Mouse (Mus musculus) neural tube, embryonic 11.5 days (tissue): ENCODE measurements around the gene Prrt2. TPM values are rescaled to one million over a fixed set of nuclear protein-coding genes. Genes with fewer than 3 reads are reported as not detected.
A peak's percentile ranks its signal among the peaks of the same experiment; 100 is the strongest.

ENCODE experiments used
- ATAC-seq: fragments of 200-750 bp; cut with Nextera tagmentation; 2 replicates; pipeline ENCODE4 v1.8.0; 2017; ENCODE audit warnings: moderate number of reproducible peaks, mild to moderate bottlenecking, moderate TSS enrichment, moderate library complexity; ENCODE audit not compliant: insufficient read depth, low FRiP score, low TSS enrichment
- DNase-seq: peaks from one replicate; pipeline ENCODE4 v3.0.0-alpha.2; 2015; ENCODE audit warnings: low spot score
- H3K27ac ChIP-seq: fragments of 300-500 bp; sonication (generic); 2 replicates; pipeline ENCODE4 v1.5.1; 2014; ENCODE audit warnings: low read depth, mild to moderate bottlenecking, low read length
- H3K27me3 ChIP-seq: fragments of 300-500 bp; sonication (generic); 2 replicates; pipeline ENCODE4 v1.6.1; 2014; ENCODE audit warnings: mild to moderate bottlenecking, low read length, mixed read lengths; ENCODE audit not compliant: control insufficient read depth, insufficient read depth
- H3K36me3 ChIP-seq: fragments of 300-500 bp; sonication (generic); 2 replicates; pipeline ENCODE4 v1.6.1; 2014; ENCODE audit warnings: mild to moderate bottlenecking, low read length, moderate library complexity, mixed read lengths; ENCODE audit not compliant: control insufficient read depth, insufficient read depth
- H3K4me1 ChIP-seq: fragments of 300-500 bp; sonication (generic); 2 replicates; pipeline ENCODE4 v1.6.1; 2014; ENCODE audit warnings: low read length, mixed read lengths; ENCODE audit not compliant: control insufficient read depth, insufficient read depth
- H3K4me2 ChIP-seq: fragments of 300-500 bp; sonication (generic); 2 replicates; pipeline ENCODE4 v1.6.1; 2014; ENCODE audit warnings: low read depth, mild to moderate bottlenecking, moderate library complexity
- H3K4me3 ChIP-seq: fragments of 300-500 bp; sonication (generic); 2 replicates; pipeline ENCODE4 v1.5.1; 2014; ENCODE audit warnings: low read depth, low read length
- H3K9ac ChIP-seq: fragments of 300-500 bp; sonication (generic); 2 replicates; pipeline ENCODE4 v1.6.1; 2014; ENCODE audit warnings: mild to moderate bottlenecking, low read length
- H3K9me3 ChIP-seq: fragments of 300-500 bp; sonication (generic); 2 replicates; pipeline ENCODE4 v1.6.1; 2016; ENCODE audit warnings: low read length; ENCODE audit not compliant: control insufficient read depth
- WGBS: fragments of 180-500 bp; shearing (Covaris S2); extraction: QIAGEN DNeasy Blood & Tissue Kit; methylation state at CpG from one replicate; pipeline ENCODE4 v1.1.7; 2014; 5-methylcytosine and 5-hydroxymethylcytosine counted together
- polyA plus RNA-seq: library from polyadenylated mRNA; unstranded; fragments of >200 nt; fragmentation: Nextera tagmentation; extraction: Ambion mirVana; gene quantifications from 2 replicates; pipeline ENCODE4 v1.2.1, GENCODE M21; 2014

Gene Prrt2
- polyA plus RNA-seq, 1 experiment from 2014 or later = 6.9 TPM

- no peak overlapping the region for H3K4me2 ChIP-seq
- no peak overlapping the region for H3K4me3 ChIP-seq
- DNase-seq (no peak), ATAC-seq (no peak)
- no peak overlapping the region for H3K27ac ChIP-seq
- H3K9me3 ChIP-seq = no peaks in the 10 kb centered on the region
- no peaks in the 10 kb centered on the region for H3K27me3 ChIP-seq
- H3K4me1 ChIP-seq = no peaks in the 10 kb centered on the region
- no peaks in the 10 kb centered on the region for H3K36me3 ChIP-seq
- WGBS = 86% methylated on average over 4 of the region's 4 CpGs
- H3K9ac ChIP-seq = no peak overlapping the region
Measured at GRCm38 (mm10) chr7:126996449-126996848, 24.6 kb downstream of the Prrt2 start.

- Histone ChIP-seq H3K36me3 (no peaks in the 10 kb centered on the region), H3K4me2 (no peak overlapping the region), H3K27me3 (no peaks in the 10 kb centered on the region), H3K4me3 (no peak overlapping the region), H3K4me1 (no peaks in the 10 kb centered on the region), H3K9ac (no peak overlapping the region), H3K27ac (no peak overlapping the region), H3K9me3 (no peaks in the 10 kb centered on the region)
- no peak for ATAC-seq
- 69% methylated on average over 8 of the region's 8 CpGs for WGBS
- no peak for DNase-seq
Measured at GRCm38 (mm10) chr7:126988816-126989215, 32.2 kb downstream of the Prrt2 start.

DNA sequence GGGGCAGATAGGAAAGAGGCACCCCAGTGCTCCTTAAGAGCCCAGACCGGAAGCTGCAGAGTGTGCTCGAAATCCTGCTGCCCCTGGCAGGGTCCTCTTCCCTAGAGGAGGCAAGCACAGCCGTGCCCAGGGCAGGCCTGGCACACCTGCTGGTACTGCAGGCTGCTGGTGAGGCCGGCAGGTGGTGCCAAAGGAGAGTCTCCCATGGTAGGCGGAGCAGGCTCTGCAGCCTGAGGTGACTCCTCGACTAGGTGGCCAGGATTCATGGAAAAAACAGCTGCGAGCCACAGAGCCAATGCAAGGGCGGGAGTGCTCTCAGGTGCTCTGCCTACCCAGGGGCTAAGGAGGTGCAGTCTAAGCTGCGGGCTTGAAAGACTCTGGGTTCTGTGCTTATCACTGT is 34.7 kb downstream of the Prrt2 start:
- no peak overlapping the region for H3K9ac ChIP-seq
- DNase-seq (no peak), ATAC-seq (no peak)
- H3K9me3 ChIP-seq = no peaks in the 10 kb centered on the region
- H3K4me2 ChIP-seq = no peak overlapping the region
- H3K4me3 ChIP-seq = no peak overlapping the region
- H3K4me1 ChIP-seq = no peaks in the 10 kb centered on the region
- WGBS = 44% methylated on average over 9 of the region's 9 CpGs
- no peaks in the 10 kb centered on the region for H3K36me3 ChIP-seq
- no peaks in the 10 kb centered on the region for H3K27me3 ChIP-seq
- H3K27ac ChIP-seq = no peak overlapping the region

DNA sequence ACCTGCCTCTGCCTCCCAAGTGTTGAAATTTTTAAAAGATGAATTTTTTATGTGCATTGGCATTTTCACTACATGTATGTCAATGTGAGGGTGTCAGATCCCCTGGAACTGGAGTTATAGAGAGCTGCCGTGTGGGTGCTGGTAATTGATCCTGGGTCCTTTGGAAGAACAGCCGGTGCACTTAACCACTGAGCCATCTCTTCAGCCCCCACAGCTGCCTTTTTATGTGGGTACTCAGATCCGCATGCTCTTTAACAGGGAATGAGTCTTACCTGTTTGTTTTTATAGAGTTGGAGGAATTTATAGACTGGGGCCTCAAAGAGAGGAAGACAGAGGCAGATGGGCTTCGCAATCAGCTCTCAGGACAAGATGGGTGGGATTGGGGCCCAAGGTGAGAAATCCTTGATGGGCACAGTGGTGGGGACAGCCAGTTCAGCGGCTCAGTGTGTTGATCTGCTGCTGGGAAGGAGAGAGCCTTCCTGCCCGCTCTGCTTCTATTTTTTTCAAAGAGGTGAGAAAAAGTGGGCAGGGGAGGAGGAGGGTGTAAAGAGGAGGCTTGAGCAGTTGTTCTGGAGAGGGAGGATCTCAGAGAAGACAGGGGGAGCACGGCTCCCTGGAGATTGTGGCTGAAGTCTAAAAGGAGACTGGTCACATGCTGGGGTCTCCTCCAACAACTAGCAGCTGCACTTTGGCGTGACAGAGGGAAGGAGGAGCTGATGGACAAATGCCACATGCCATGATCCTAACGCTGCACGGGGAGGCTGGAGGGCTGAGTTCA is 36.2 kb downstream of the Prrt2 start:
- no peak for DNase-seq
- H3K27me3 ChIP-seq = no peaks in the 10 kb centered on the region
- no peaks in the 10 kb centered on the region for H3K9me3 ChIP-seq
- no peak overlapping the region for H3K9ac ChIP-seq
- no peak for ATAC-seq
- H3K4me1 ChIP-seq = no peaks in the 10 kb centered on the region
- no peak overlapping the region for H3K4me3 ChIP-seq
- H3K4me2 ChIP-seq = no peak overlapping the region
- 45% methylated on average over 10 of the region's 10 CpGs for WGBS
- 0 out of 2 replicates have a peak, but pooled peaks cover under 1% of the 10 kb centered on the region for H3K36me3 ChIP-seq
- no peak overlapping the region for H3K27ac ChIP-seq

DNA sequence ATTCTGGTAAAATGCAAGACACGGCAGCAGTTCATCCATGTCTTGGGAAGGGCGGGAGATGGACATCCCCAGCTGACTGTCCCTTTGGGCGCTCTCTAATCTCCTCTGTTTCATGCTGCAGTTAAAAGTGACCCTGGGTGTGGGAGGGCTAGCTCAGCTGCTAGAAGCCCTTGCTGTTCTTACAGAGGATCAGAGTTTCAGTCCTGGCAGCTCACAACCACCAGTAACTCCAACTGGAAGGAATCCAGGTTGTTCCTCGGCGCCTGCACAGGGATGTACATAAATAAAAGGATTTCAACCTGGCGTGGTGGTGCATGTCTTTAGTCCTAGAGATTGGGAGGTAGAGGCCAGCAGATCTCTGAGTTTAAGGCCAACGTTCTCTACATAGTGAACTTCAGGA is 37.9 kb downstream of the Prrt2 start:
- WGBS = 87% methylated on average over 7 of the region's 7 CpGs

GRCm38 (mm10) chr7:126982054-126982453 is 39.0 kb downstream of the Prrt2 start:
- no peak overlapping the region for H3K27ac ChIP-seq
- H3K4me2 ChIP-seq = no peak overlapping the region
- H3K4me3 ChIP-seq = no peak overlapping the region
- H3K9ac ChIP-seq = no peak overlapping the region
- H3K9me3 ChIP-seq = no peaks in the 10 kb centered on the region
- ATAC-seq (no peak), DNase-seq (no peak)
- WGBS = 94% methylated on average over 4 of the region's 4 CpGs
- H3K27me3 ChIP-seq = no peaks in the 10 kb centered on the region
- 0 out of 2 replicates have a peak, but pooled peaks cover 6% of the 10 kb centered on the region for H3K36me3 ChIP-seq
- H3K4me1 ChIP-seq = peaks cover 3% of the 10 kb centered on the region; the same call in 1 of the 2 replicates

More for the DNA sequence above, 37.9 kb downstream of the Prrt2 start:
- Histone ChIP-seq H3K36me3 (0 out of 2 replicates have a peak, but pooled peaks cover 6% of the 10 kb centered on the region), H3K27me3 (no peaks in the 10 kb centered on the region), H3K4me1 (no peaks in the 10 kb centered on the region), H3K9me3 (no peaks in the 10 kb centered on the region), H3K9ac (no peak overlapping the region), H3K27ac (no peak overlapping the region), H3K4me3 (no peak overlapping the region), H3K4me2 (no peak overlapping the region)
- DNase-seq (no peak), ATAC-seq (no peak)

DNA sequence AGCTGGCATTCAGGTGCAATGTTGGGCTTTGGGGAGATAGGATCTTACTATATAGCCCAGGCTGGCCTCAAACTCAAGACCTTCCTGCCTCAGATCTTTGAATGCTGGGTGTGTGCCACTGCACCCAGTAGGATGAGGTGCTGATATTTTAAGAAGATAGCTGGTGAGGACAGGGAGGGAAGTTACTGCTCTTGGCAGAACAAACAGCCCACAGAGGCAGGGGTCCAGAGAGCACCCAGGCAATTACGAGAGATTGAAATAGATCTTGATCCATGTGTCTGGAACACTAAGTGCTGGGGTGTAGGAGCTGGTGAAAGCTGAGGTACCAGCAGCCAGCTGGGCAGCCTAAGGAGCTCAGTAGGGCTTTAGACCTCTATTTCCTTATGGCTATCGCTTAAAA is 39.4 kb downstream of the Prrt2 start:
- Histone ChIP-seq H3K4me3 (no peak overlapping the region), H3K36me3 (0 out of 2 replicates have a peak, but pooled peaks cover 6% of the 10 kb centered on the region), H3K27me3 (no peaks in the 10 kb centered on the region), H3K4me2 (no peak overlapping the region), H3K4me1 (peaks cover 6% of the 10 kb centered on the region; the same call in 1 of the 2 replicates), H3K27ac (no peak overlapping the region), H3K9me3 (no peaks in the 10 kb centered on the region), H3K9ac (no peak overlapping the region)
- DNase-seq = no peak
- no peak for ATAC-seq
- WGBS = 91% methylated on average over 2 of the region's 2 CpGs

- ATAC-seq = no peak
- no peaks in the 10 kb centered on the region for H3K27me3 ChIP-seq
- H3K4me1 ChIP-seq = peaks cover 6% of the 10 kb centered on the region; the same call in 1 of the 2 replicates
- no peak overlapping the region for H3K27ac ChIP-seq
- no peak overlapping the region for H3K4me2 ChIP-seq
- no peak overlapping the region for H3K4me3 ChIP-seq
- no peaks in the 10 kb centered on the region for H3K9me3 ChIP-seq
- DNase-seq = no peak
- H3K36me3 ChIP-seq = 0 out of 2 replicates have a peak, but pooled peaks cover 6% of the 10 kb centered on the region
- WGBS = 91% methylated on average over 6 of the region's 6 CpGs
- no peak overlapping the region for H3K9ac ChIP-seq
Measured at GRCm38 (mm10) chr7:126978841-126979240, 42.2 kb downstream of the Prrt2 start.

- ATAC-seq = no peak
Measured at GRCm38 (mm10) chr7:126976878-126977459, 44.0 kb downstream of the Prrt2 start.

More at GRCm38 (mm10) chr7:126976878-126977459, 44.0 kb downstream of the Prrt2 start:
- H3K27ac ChIP-seq = no peak overlapping the region
- peak overlapping the region; percentile 96 for H3K9ac ChIP-seq
- H3K4me3 ChIP-seq = peak overlapping the region; percentile 94
- DNase-seq = no peak
- H3K36me3 ChIP-seq = 0 out of 2 replicates have a peak, but pooled peaks cover 6% of the 10 kb centered on the region
- peak overlapping the region; percentile 89 for H3K4me2 ChIP-seq
- H3K27me3 ChIP-seq = no peaks in the 10 kb centered on the region
- peaks cover 6% of the 10 kb centered on the region; the same call in 1 of the 2 replicates for H3K4me1 ChIP-seq
- H3K9me3 ChIP-seq = no peaks in the 10 kb centered on the region
- 29% methylated on average over 14 of the region's 14 CpGs for WGBS
